Mouse (Mus musculus): ENCODE data around the gene Meis1. TPM values are rescaled to one million over a fixed set of nuclear protein-coding genes. Genes with fewer than 3 reads are reported as not detected.

The Meis1 gene
- total and polyA plus RNA-seq, 3 experiments, result 0.64 to 4.3 (median 0.98) TPM

DNA sequence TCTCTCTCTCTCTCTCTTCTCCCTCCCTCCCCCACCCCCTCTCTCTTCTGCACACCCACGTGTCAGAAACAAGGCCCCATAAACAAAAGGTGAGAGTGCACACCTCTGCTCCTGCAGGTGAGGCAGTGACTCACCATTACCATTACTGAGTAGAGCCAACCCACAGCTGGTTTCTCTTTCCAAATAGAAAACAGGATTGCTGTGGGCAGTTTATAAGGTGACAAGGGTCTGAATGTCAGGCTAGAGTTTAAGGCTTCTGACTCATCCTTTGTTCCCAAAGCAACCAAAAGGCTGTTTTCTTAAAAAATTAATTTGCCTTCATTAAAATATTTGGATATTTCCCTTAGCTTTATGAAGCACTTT lies 139.3 kb downstream of the Meis1 start:
- TF ChIP-seq GATA2 (IDR thresholded peaks at IDR 0.05; ENCODE audit: borderline replicate concordance, low read depth, low read length), result no peak
- TF ChIP-seq POLR2AphosphoS5 (IDR thresholded peaks at IDR 0.05; ENCODE audit: insufficient replicate concordance, low read depth, low read length), result no peak
- no peak for TF ChIP-seq GATA1 (IDR thresholded peaks at IDR 0.05; ENCODE audit: borderline replicate concordance, low read length)
- TF ChIP-seq TAL1 (conservative IDR thresholded peaks at IDR 0.05; ENCODE audit: low read depth, low read length), result no peak
- no peak for TF ChIP-seq CTCF (IDR thresholded peaks at IDR 0.05; ENCODE audit: low read depth, low read length)
- no peak for DNase-seq (ENCODE audit: low spot score)

DNA sequence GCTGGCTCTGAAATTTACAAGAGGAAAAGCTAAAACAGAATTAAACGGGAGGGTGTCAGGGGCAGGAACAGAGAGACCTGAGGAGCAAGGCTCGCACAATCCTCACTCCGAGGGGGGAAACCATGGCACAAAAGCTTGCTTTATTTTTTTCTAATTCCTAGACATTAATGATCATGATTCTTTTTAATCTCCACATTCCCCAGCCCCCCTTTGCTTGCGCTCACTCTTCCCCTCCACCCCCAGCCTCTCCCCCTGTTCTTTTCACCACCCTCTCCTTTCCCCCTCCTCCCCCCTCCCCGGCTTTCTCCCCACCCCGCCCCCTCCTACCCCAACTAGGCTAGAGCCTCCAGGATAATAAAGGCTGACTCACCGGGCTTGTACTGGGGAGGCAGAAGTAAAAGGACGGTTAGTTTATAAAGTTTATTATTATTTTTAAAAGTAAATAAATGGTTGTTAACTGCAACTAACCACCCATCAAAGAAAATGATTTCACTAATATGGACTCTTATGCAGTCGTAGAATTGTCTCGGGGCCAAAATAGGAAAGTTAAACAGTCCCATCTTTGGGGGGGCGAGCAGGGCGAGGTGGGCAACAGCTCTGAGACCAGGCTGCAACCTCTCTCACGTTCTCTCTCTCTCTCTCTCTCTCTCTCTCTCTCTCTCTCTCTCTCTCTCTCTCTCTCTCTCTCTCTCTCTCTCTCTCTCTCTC lies 139.9 kb downstream of the Meis1 start:
- Histone ChIP-seq H3K36me3 (replicated peaks) (no peaks in the 10 kb centered on the region), H3K9me3 (replicated peaks) (no peaks in the 10 kb centered on the region), H3K4me1 (ENCODE audit: insufficient read depth, low read depth, low read length) (peaks cover 20% of the 10 kb centered on the region; the same call in 1 of the 2 replicates), H3K27me3 (ENCODE audit: insufficient read depth, low read length) (peaks cover 44% of the 10 kb centered on the region), H3K4me3 (ENCODE audit: low read depth, low read length) (no peak overlapping the region)
- DNase-seq (ENCODE audit: low spot score) (no peak), ATAC-seq (ENCODE audit: extremely low read depth, insufficient number of reproducible peaks, low FRiP score, poor library complexity, severe bottlenecking) (peak; percentile 11; the same call in 1 of the 2 replicates)
- TF ChIP-seq GATA1 (IDR thresholded peaks at IDR 0.05; ENCODE audit: borderline replicate concordance, low read length) (no peak), POLR2AphosphoS5 (IDR thresholded peaks at IDR 0.05; ENCODE audit: insufficient replicate concordance, low read depth, low read length) (no peak), GATA2 (IDR thresholded peaks at IDR 0.05; ENCODE audit: borderline replicate concordance, low read depth, low read length) (no peak), CTCF (IDR thresholded peaks at IDR 0.05; ENCODE audit: low read depth, low read length) (no peak), TAL1 (conservative IDR thresholded peaks at IDR 0.05; ENCODE audit: low read depth, low read length) (no peak)

More for the DNA sequence above, 139.3 kb downstream of the Meis1 start:
- Histone ChIP-seq H3K4me1 (ENCODE audit: insufficient read depth, low read depth, low read length) (peaks cover 17% of the 10 kb centered on the region; the same call in 1 of the 2 replicates), H3K36me3 (replicated peaks) (no peaks in the 10 kb centered on the region), H3K4me3 (ENCODE audit: low read depth, low read length) (no peak overlapping the region), H3K9me3 (replicated peaks) (no peaks in the 10 kb centered on the region), H3K27me3 (ENCODE audit: insufficient read depth, low read length) (peaks cover 39% of the 10 kb centered on the region)
- no peak for ATAC-seq (ENCODE audit: extremely low read depth, insufficient number of reproducible peaks, low FRiP score, poor library complexity, severe bottlenecking)

DNA sequence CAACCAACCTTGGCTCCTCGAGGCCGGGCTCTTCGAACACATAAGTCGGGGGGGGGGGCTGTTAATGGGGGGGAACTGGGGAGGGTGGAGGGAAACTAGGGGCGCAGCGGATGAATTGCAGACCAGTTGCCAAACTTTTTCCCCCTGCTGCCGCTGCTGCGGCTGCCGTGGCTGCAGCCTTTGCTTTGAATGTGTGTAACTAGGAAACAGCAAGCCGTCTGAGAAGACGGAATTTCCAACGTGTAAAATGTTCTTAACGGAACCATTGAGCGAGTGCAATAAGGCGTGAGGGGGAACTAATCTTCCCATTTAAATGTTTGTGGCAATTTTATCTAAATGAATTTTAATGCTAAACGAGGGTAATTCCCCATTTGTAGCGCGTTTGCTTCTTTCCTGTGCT lies 140.8 kb downstream of the Meis1 start:
- H3K9me3 ChIP-seq (replicated peaks), result no peaks in the 10 kb centered on the region
- peaks cover 45% of the 10 kb centered on the region for H3K27me3 ChIP-seq (ENCODE audit: insufficient read depth, low read length)
- no peak for DNase-seq (ENCODE audit: low spot score)
- H3K4me1 ChIP-seq (ENCODE audit: insufficient read depth, low read depth, low read length), result peaks cover 20% of the 10 kb centered on the region; the same call in 1 of the 2 replicates
- ATAC-seq (ENCODE audit: extremely low read depth, insufficient number of reproducible peaks, low FRiP score, poor library complexity, severe bottlenecking), result no peak
- no peaks in the 10 kb centered on the region for H3K36me3 ChIP-seq (replicated peaks)
- TF ChIP-seq GATA2 (IDR thresholded peaks at IDR 0.05; ENCODE audit: borderline replicate concordance, low read depth, low read length), result no peak
- no peak for TF ChIP-seq POLR2AphosphoS5 (IDR thresholded peaks at IDR 0.05; ENCODE audit: insufficient replicate concordance, low read depth, low read length)
- no peak for TF ChIP-seq TAL1 (conservative IDR thresholded peaks at IDR 0.05; ENCODE audit: low read depth, low read length)
- TF ChIP-seq GATA1 (IDR thresholded peaks at IDR 0.05; ENCODE audit: borderline replicate concordance, low read length), result no peak
- TF ChIP-seq CTCF (IDR thresholded peaks at IDR 0.05; ENCODE audit: low read depth, low read length), result no peak
- no peak overlapping the region; the same call in 1 of the 2 replicates for H3K4me3 ChIP-seq (ENCODE audit: low read depth, low read length)

DNA sequence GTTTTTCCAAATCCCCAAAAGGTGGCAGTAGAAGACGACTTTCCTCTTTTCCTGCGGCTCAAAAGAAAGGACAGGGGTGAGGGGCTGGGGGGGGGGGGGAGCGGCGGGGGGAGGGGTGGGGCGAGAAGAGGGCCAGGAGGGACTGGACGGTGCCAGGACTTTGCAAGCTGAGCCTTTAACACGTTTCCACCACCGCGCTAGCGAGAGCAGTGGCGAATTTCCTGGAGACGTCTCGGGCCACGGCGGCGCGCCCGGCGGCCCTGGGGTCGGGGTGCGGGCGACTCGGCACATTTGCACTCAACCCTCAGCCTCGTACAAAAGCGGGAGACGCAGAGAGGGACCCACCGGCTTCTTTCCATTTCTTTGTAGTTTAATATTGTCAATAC lies 141.2 kb downstream of the Meis1 start:
- peak; percentile 4 for DNase-seq (ENCODE audit: low spot score)
- no peaks in the 10 kb centered on the region for H3K9me3 ChIP-seq (replicated peaks)
- peak overlapping the region; percentile 66; the same call in 1 of the 2 replicates for H3K4me3 ChIP-seq (ENCODE audit: low read depth, low read length)
- peaks cover 45% of the 10 kb centered on the region for H3K27me3 ChIP-seq (ENCODE audit: insufficient read depth, low read length)
- no peaks in the 10 kb centered on the region for H3K36me3 ChIP-seq (replicated peaks)
- ATAC-seq (ENCODE audit: extremely low read depth, insufficient number of reproducible peaks, low FRiP score, poor library complexity, severe bottlenecking), result peak; percentile 3; the same call in 1 of the 2 replicates
- no peak for TF ChIP-seq GATA2 (IDR thresholded peaks at IDR 0.05; ENCODE audit: borderline replicate concordance, low read depth, low read length)
- H3K4me1 ChIP-seq (ENCODE audit: insufficient read depth, low read depth, low read length), result peaks cover 20% of the 10 kb centered on the region; the same call in 1 of the 2 replicates

DNA sequence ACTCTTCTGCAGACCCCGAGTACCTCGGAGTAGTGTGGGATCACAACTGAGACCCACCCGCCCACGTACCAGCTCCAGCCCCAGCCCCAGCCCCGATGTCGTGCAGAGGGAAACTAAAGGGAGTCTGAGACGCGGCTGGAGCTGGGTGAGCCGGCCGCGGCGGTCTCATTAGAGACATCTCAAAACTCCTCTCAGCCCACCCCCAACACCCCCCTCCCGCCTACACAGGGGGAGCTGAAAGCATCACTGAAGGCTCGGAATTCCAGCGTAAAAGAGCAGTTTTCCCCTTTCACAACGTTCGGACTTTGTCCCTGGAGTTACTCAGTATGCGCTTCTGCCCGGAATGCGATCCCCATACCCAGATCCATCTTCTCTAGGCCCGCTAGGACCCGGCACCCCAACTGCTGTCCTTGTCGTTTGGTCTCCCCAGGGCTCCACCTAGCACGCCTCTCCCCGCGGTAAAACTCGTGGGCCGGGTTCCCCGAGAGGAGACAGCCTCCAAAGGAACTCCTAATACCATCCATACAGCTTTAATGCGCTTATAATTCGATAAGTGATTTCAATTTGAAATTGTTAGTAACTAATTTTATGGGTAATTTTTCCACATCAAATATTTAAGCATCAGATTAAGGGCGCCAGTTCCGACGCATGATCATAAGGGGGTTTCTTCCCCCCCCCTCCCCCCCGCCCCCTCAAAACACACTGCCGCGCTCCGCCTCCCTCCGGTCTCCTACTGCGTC lies 141.7 kb downstream of the Meis1 start:
- no peak for DNase-seq (ENCODE audit: low spot score)
- Histone ChIP-seq H3K4me1 (ENCODE audit: insufficient read depth, low read depth, low read length) (peaks cover 20% of the 10 kb centered on the region; the same call in 1 of the 2 replicates), H3K36me3 (replicated peaks) (no peaks in the 10 kb centered on the region), H3K9me3 (replicated peaks) (no peaks in the 10 kb centered on the region), H3K4me3 (ENCODE audit: low read depth, low read length) (peak overlapping the region; percentile 44; the same call in 1 of the 2 replicates), H3K27me3 (ENCODE audit: insufficient read depth, low read length) (peaks cover 47% of the 10 kb centered on the region)
- no peak for TF ChIP-seq POLR2AphosphoS5 (IDR thresholded peaks at IDR 0.05; ENCODE audit: insufficient replicate concordance, low read depth, low read length)
- TF ChIP-seq TAL1 (conservative IDR thresholded peaks at IDR 0.05; ENCODE audit: low read depth, low read length), result no peak
- no peak for TF ChIP-seq GATA1 (IDR thresholded peaks at IDR 0.05; ENCODE audit: borderline replicate concordance, low read length)
- no peak for TF ChIP-seq GATA2 (IDR thresholded peaks at IDR 0.05; ENCODE audit: borderline replicate concordance, low read depth, low read length)
- ATAC-seq (ENCODE audit: extremely low read depth, insufficient number of reproducible peaks, low FRiP score, poor library complexity, severe bottlenecking), result no peak
